Mouse (Mus musculus): Measurements from ENCODE around the gene Duox2.

Duox2 gene

DNA sequence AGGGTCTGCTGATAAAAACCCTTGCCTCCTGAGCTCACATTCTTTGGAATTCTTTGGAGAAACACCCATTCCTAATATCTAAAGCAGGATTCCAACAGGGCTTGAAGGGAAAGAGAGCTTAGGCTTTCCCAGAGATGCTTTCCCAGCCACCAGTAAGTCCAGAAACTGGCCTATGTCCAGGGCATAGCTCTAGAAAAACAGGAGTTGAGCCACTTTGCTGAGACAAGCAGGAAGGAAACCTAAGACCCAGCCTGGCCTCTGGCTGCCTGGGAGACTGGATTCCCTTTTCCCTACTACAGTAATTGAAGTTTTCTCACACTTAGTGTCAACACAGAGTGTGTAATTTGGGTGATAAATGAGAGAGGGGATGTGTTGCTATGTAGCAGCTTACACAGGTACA lies 61.9 kb downstream of the Duox2 start:
- DNase-seq: no peak

DNA sequence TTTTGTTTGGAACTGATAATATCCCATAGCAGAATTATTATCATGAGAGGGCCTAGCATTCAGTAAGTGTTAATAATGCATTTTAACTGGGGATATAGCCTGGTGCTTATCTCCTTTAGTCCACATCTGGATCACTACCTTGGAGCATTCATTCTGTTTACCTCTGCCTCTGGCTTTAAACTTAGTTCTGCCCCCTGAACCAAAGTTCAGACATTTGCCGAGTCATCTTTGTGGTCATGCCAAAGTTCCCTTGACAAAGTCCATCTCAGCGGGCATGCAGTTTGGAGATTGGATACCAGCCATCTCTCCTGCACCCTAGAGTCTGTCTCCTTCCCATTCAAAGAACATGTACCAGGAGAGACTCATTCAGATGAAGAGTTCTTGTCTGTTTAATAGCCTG lies 62.8 kb downstream of the Duox2 start:
- no peak for DNase-seq

DNA sequence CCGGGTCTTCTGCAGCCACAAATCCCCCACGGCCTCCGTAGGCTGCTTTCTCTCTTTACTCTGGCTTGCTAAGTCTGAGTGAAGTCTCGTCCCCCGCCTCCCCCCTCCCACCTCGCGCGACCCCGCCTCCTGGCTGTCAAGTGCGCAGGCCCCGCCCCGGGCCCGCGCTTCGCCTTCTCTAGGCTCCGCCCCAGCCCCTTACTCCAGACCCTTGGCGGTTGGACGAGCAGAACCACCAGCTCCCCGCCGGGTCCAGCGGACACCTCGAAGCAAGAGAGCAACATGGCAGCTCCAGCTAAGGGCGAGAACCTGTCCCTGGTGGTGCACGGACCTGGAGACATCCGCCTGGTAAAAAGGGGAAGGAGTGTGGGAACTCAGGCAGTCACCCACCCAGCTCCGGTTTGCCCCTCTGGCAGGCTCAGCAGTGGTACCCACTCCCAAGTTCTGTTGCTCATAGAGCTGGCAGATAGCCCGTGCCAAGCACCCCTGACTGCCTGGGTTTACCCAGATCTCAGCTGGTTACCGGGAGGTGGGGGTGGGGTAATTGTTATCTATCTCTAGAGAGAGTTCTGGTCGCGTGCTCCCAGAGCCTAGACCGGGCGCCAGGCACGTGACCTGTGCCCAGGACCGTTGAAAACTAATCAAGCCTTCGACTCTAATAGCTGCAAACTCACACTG lies 63.5 kb downstream of the Duox2 start, which contains the start of gene Sord:
Gene Sord, plus strand, starts transcription at position 139 of the 678 bp plus-strand sequence.
- DNase-seq: peak; percentile 83 to 85

DNA sequence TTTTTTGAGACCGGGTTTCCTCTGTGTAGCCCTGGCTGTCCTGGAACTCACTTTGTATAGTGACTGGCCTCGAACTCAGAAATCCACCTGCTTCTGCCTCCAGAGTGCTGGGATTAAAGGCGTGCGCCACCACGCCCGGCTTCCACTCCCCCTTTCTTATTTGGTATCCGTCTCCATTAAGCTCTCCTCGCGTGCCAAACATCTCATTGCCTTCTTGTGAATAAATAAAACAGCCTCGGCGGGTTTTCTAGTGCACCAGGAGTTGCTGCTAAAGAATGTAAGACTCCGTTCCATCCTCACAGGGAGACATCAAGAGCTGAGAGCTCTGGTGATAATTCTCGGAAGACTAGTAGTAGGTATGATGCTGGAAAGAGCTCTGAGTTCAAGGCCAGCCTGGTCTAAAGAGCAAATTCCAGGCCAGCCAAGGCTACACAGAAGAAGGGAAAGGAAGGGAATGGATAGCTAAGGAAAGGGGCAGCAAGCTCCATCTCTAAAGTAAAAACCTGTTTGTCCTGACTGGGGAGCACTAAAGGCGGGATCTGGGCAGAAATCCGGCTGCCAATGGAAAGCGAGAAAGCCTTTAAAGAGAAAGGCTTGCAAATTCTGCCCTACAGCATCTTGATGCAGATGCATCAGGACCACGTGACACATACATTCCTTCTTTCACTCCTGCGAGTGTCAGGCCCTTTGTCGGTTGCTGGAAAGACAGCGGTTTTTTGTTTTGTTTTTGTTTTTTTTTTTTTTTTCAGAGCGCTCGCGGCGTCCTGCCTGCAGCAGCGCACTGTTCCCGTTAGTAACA lies 64.3 kb downstream of the Duox2 start:
- peak; percentile 35 to 38 for DNase-seq

DNA sequence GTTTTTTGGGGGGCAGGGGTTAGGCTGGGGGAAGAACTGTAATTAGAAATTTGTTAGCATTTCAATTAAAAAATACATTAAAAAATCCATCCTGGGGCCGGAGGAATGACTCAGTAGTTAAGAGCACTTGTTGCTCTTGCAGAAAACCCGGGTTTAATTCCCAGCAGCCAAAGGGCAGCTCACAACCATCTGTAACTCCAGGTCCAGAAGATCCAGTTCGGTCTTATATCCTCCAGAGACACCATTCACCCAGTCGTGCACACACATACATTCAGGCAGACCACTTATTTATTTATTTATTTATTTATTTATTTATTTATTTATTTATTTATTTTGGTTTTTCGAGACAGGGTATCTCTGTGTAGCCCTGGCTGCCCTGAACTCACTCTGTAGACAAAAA lies 64.9 kb downstream of the Duox2 start:
- no peak for DNase-seq

DNA sequence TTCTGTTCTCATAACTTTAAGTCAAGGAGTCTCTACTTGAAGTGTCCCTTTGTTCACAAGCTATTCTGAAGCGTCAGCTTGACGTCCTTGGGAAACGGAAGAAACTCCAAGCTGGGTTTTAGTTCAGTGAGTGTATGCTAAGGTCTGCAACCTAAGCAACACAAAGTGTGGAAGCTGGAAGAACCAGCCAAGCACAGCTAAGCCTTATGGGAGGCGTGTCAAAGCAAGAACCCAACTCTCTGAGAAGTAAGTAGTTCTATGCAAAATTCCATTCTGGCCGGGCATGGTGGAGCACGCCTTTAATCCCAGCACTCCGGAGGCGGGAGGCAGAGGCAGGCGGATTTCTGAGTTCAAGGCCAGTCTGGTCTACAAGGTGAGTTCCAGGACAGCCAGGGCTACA lies 66.6 kb downstream of the Duox2 start:
- no peak for DNase-seq

DNA sequence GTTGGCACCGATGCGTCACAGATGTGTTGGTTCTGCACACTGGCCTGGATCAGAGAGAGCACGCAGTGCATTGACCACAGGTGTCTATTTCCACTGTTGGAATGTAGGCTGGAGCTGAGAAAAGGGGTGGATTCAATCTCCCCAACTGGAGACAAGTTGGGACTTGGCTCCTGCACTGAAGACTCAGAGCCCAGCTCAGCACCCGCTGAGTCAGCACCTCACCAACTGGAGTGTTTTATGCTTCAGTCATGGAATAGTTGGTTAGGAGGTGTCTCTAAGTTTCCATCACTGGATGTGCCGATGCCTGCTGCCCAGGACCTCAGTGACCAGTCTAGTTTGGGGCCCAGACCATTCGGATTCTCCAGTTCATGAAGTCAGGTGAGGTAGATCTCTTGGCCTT lies 67.9 kb downstream of the Duox2 start:
- no peak for DNase-seq
